Mouse (Mus musculus) lung, embryonic 15.5 days (tissue): ENCODE data around the gene Lmbr1l. TPM values are rescaled to one million over a fixed set of nuclear protein-coding genes. Genes with fewer than 3 reads are reported as not detected.

Source experiments
- ATAC-seq: fragments of 200-750 bp; cut with Nextera tagmentation; 2 replicates; pipeline ENCODE4 v1.8.0; 2017; ENCODE audit warnings: moderate number of reproducible peaks, borderline replicate concordance; ENCODE audit not compliant: low FRiP score, low TSS enrichment; ENCODE audit errors: extremely low read depth
- H3K27ac ChIP-seq: fragments of 300-500 bp; sonication (generic); 2 replicates; pipeline ENCODE4 v1.5.1; 2015; ENCODE audit warnings: moderate library complexity, mild to moderate bottlenecking, inconsistent platforms
- H3K27me3 ChIP-seq: fragments of 300-500 bp; sonication (generic); 2 replicates; pipeline ENCODE4 v1.6.1; 2015; ENCODE audit warnings: inconsistent platforms
- H3K36me3 ChIP-seq: fragments of 300-500 bp; sonication (generic); 2 replicates; pipeline ENCODE4 v1.6.1; 2015; ENCODE audit warnings: inconsistent platforms
- H3K4me1 ChIP-seq: fragments of 300-500 bp; sonication (generic); 2 replicates; pipeline ENCODE4 v1.6.1; 2015; ENCODE audit warnings: inconsistent platforms
- H3K4me2 ChIP-seq: fragments of 300-500 bp; sonication (generic); 2 replicates; pipeline ENCODE4 v1.6.1; 2015; ENCODE audit warnings: inconsistent platforms, mild to moderate bottlenecking, moderate library complexity
- H3K4me3 ChIP-seq: fragments of 300-500 bp; sonication (generic); 2 replicates; pipeline ENCODE4 v1.5.1; 2015; ENCODE audit warnings: mild to moderate bottlenecking, inconsistent platforms
- H3K9ac ChIP-seq: fragments of 300-500 bp; sonication (generic); 2 replicates; pipeline ENCODE4 v1.6.1; 2015; ENCODE audit warnings: inconsistent platforms
- H3K9me3 ChIP-seq: fragments of 300-500 bp; sonication (generic); 2 replicates; pipeline ENCODE4 v1.6.1; 2016; ENCODE audit warnings: inconsistent platforms
- WGBS: fragments of 180-500 bp; shearing (Covaris S2); methylation state at CpG from one replicate; pipeline ENCODE4 v1.1.7; 2015; 5-methylcytosine and 5-hydroxymethylcytosine counted together
- polyA plus RNA-seq: library from polyadenylated mRNA; unstranded; fragments of >200 nt; fragmentation: Nextera tagmentation; extraction: Ambion mirVana; gene quantifications from 2 replicates; pipeline ENCODE4 v1.2.1, GENCODE M21; 2015

Gene Lmbr1l
- polyA plus RNA-seq, 1 experiment from 2014 or later: 15.8 TPM

GRCm38 (mm10) chr15:98916016-98916415, 2.0 kb downstream of the Lmbr1l start:
- Histone ChIP-seq H3K36me3 (peaks cover 16% of the 10 kb centered on the region), H3K4me3 (no peak overlapping the region), H3K27ac (no peak overlapping the region), H3K27me3 (no peaks in the 10 kb centered on the region), H3K4me1 (peaks cover 17% of the 10 kb centered on the region), H3K4me2 (peak overlapping the region; percentile 70), H3K9ac (0 out of 2 replicates have a peak overlapping the region, but pooled peaks have one; percentile 72), H3K9me3 (no peaks in the 10 kb centered on the region)
- 85% methylated on average over 4 of the region's 4 CpGs for WGBS
- no peak for ATAC-seq

DNA sequence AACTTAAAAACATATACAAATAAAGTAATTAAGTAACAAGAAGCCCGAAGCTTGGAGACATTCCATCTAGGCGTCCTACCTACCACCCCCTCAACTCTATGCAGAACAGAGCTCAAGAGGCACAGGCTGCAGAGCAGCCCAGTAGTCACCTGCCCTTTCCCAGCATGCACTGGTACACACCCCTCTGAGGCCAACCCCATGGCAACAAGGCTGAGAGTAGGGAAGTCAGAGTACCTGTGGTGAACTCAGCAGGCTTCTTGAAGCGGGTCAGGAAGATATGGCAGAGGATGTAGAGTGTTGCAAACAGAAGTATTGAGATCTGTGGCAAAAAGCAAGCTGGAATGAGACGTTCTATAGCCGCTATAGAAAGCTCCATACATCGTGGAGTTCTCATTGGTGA, 3.1 kb downstream of the Lmbr1l start:
- Histone ChIP-seq H3K9me3 (no peaks in the 10 kb centered on the region), H3K4me1 (peaks cover 17% of the 10 kb centered on the region), H3K36me3 (peaks cover 22% of the 10 kb centered on the region), H3K4me3 (no peak overlapping the region), H3K27ac (no peak overlapping the region), H3K9ac (no peak overlapping the region), H3K4me2 (no peak overlapping the region), H3K27me3 (no peaks in the 10 kb centered on the region)
- WGBS: 87% methylated on average over 6 of the region's 6 CpGs
- ATAC-seq: no peak

DNA sequence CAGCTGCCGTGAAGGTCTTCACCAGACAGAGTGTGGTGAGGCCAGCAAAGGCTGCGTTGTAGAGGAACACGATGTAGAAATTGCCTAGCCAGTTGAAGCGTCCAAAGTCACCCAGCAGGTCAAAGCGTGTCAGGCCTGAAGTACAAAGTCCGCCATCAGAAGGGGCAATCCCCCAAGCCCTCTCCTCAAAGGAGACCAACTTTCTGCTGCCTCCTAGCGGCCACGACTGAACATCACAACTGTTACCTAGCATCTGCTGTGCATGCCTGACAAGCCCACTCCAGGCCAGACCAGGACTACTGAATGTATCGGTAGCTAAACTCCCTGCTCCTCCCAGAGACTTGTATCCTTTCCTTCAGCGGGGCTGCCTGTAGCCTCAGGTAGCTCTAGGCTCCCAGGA, 13.3 kb downstream of the Lmbr1l start:
- Histone ChIP-seq H3K27ac (no peak overlapping the region), H3K9ac (no peak overlapping the region), H3K36me3 (peaks cover 44% of the 10 kb centered on the region), H3K4me1 (no peaks in the 10 kb centered on the region), H3K9me3 (no peaks in the 10 kb centered on the region), H3K4me2 (no peak overlapping the region), H3K27me3 (peaks cover 5% of the 10 kb centered on the region; the same call in 1 of the 2 replicates), H3K4me3 (no peak overlapping the region)
- WGBS: 27% methylated on average over 10 of the region's 10 CpGs
- no peak for ATAC-seq

DNA sequence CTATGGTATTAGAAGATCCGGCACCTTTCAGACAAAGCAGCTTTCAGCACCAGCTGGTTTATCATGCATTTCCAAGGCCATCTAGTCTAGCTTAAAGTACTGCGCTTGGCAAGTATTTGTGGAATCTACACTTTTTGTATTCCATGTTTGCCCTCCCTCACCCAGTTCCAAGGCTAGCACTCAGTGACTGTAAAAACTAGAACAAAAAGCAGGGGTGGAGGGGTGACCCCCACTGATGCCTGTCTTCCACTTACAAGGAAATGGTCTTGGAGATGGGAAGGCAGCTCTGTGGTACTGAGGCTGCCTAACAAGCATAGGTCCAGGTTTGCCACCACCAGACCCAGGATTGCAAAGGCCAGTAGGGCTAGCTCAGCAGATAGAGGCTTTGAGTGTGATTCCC, 15.4 kb downstream of the Lmbr1l start:
- 87% methylated on average over 2 of the region's 2 CpGs for WGBS
- no peaks in the 10 kb centered on the region for H3K9me3 ChIP-seq
- no peak overlapping the region for H3K9ac ChIP-seq
- H3K27ac ChIP-seq: no peak overlapping the region
- no peak for ATAC-seq
- no peak overlapping the region for H3K4me2 ChIP-seq
- H3K4me3 ChIP-seq: no peak overlapping the region
- peaks cover 11% of the 10 kb centered on the region for H3K4me1 ChIP-seq
- H3K36me3 ChIP-seq: peaks cover 26% of the 10 kb centered on the region
- H3K27me3 ChIP-seq: peaks cover 25% of the 10 kb centered on the region

GRCm38 (mm10) chr15:98901530-98901929, 16.5 kb downstream of the Lmbr1l start:
- no peaks in the 10 kb centered on the region for H3K9me3 ChIP-seq
- no peak overlapping the region for H3K27ac ChIP-seq
- 43% methylated on average over 1 of the region's 1 CpGs for WGBS
- H3K4me3 ChIP-seq: no peak overlapping the region
- H3K27me3 ChIP-seq: peaks cover 36% of the 10 kb centered on the region
- no peak overlapping the region for H3K4me2 ChIP-seq
- H3K4me1 ChIP-seq: peaks cover 16% of the 10 kb centered on the region
- H3K9ac ChIP-seq: no peak overlapping the region
- no peak for ATAC-seq
- H3K36me3 ChIP-seq: peaks cover 18% of the 10 kb centered on the region

- Histone ChIP-seq H3K4me1 (peaks cover 48% of the 10 kb centered on the region), H3K27ac (no peak within 1 kb of the TSS), H3K9ac (peak within 1 kb of the TSS; percentile 14; the same call in 1 of the 2 replicates)
Measured at GRCm38 (mm10) chr15:98897928-98898800, 19.9 kb downstream of the Lmbr1l start, which contains the start of gene Dhh. Gene Dhh, minus strand, starts transcription at chr15:98898540.

GRCm38 (mm10) chr15:98897495-98897894, 20.5 kb downstream of the Lmbr1l start:
- no peaks in the 10 kb centered on the region for H3K9me3 ChIP-seq
- H3K36me3 ChIP-seq: no peaks in the 10 kb centered on the region
- WGBS: 1% methylated on average over 10 of the region's 10 CpGs
- peak overlapping the region; percentile 24 for H3K4me3 ChIP-seq
- peaks cover 48% of the 10 kb centered on the region for H3K4me1 ChIP-seq
- H3K4me2 ChIP-seq: peak overlapping the region; percentile 56
- H3K27me3 ChIP-seq: peaks cover 76% of the 10 kb centered on the region
- no peak overlapping the region for H3K27ac ChIP-seq
- no peak for ATAC-seq
- no peak overlapping the region for H3K9ac ChIP-seq

More at GRCm38 (mm10) chr15:98897928-98898800, 19.9 kb downstream of the Lmbr1l start, which contains the start of gene Dhh:
- H3K4me3 ChIP-seq: peak within 1 kb of the TSS; percentile 24
- no peak for ATAC-seq
- no peaks in the 10 kb centered on the region for H3K9me3 ChIP-seq
- H3K4me2 ChIP-seq: peak within 1 kb of the TSS; percentile 56
- peaks cover 69% of the 10 kb centered on the region for H3K27me3 ChIP-seq
- 2% methylated on average over 40 of the region's 41 CpGs for WGBS
- no peaks in the 10 kb centered on the region for H3K36me3 ChIP-seq

DNA sequence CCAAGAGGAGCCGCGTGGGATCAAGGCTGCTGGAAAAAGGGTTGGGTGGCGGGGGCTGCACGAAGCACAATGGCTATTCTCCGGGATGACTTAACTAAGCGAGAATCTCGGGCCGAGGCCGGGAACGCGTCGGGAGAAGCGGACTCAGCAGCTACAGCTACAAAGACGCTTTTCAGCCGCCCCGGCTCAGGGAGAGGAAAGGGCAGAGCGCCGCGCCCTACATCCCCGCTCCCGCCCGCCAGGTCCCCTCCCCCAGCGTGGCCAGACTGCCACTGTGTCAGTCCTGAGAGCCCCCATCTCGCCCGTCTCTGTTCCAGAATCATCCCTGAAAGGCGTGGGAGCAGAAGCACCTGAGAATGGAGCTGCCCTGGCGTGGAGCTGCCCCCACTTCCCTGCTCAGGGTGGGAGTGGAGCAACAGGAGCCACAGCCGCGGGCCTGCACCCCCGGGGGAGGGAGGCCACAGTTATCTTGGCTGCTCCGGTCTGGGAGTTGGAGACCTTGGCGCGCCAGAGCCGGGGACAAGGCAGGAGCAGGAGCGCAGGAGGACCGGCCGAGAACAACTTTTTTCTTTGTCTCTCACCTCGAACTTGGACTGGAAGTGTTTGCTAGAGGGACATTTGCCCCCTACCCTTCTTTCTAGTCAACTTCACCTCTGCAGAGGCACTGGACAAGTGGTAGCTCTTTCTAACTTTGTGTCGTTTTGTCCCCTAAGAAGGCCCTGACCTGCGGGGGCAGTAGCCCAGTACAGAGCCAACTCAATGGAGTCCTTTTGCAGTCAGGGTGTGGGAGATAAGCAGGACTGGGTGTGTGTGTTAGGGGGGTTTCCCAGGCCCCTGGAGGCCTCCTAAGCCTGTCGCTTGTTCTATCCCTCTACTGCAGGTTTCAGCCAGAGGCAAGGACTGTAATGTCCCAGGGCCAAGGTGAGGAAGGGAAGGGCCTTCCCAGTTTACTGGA, 22.1 kb downstream of the Lmbr1l start:
- 4% methylated on average over 41 of the region's 41 CpGs for WGBS
- ATAC-seq: no peak
- Histone ChIP-seq H3K27ac (peak overlapping the region; percentile 47; the same call in 1 of the 2 replicates), H3K9ac (peak overlapping the region; percentile 17; the same call in 1 of the 2 replicates), H3K4me1 (peaks cover 51% of the 10 kb centered on the region), H3K4me3 (peak overlapping the region; percentile 30), H3K36me3 (no peaks in the 10 kb centered on the region), H3K9me3 (no peaks in the 10 kb centered on the region), H3K4me2 (peak overlapping the region; percentile 100), H3K27me3 (peaks cover 87% of the 10 kb centered on the region)

GRCm38 (mm10) chr15:98894746-98895634, 23.0 kb downstream of the Lmbr1l start:
- H3K27ac ChIP-seq: no peak overlapping the region
- H3K4me1 ChIP-seq: peaks cover 51% of the 10 kb centered on the region
- 5% methylated on average over 38 of the region's 38 CpGs for WGBS
- no peaks in the 10 kb centered on the region for H3K9me3 ChIP-seq
- H3K9ac ChIP-seq: peak overlapping the region; percentile 46; the same call in 1 of the 2 replicates
- H3K4me2 ChIP-seq: peak overlapping the region; percentile 100
- ATAC-seq: no peak
- peak overlapping the region; percentile 54 for H3K4me3 ChIP-seq
- H3K36me3 ChIP-seq: no peaks in the 10 kb centered on the region
- H3K27me3 ChIP-seq: peaks cover 84% of the 10 kb centered on the region

- H3K36me3 ChIP-seq: no peaks in the 10 kb centered on the region
- peaks cover 78% of the 10 kb centered on the region for H3K27me3 ChIP-seq
- 1% methylated on average over 77 of the region's 77 CpGs for WGBS
- no peak for ATAC-seq
- peak within 1 kb of the TSS; percentile 100 for H3K4me2 ChIP-seq
- H3K9ac ChIP-seq: peak within 1 kb of the TSS; percentile 46
- no peaks in the 10 kb centered on the region for H3K9me3 ChIP-seq
- H3K4me1 ChIP-seq: peaks cover 51% of the 10 kb centered on the region
- H3K27ac ChIP-seq: no peak within 1 kb of the TSS
- H3K4me3 ChIP-seq: peak within 1 kb of the TSS; percentile 54
Measured at GRCm38 (mm10) chr15:98893940-98894745, 23.9 kb downstream of the Lmbr1l start, which contains the start of gene Rhebl1. Gene Rhebl1, minus strand, starts transcription at chr15:98894540.
